Mouse (Mus musculus) CH12.LX (cell line): ENCODE measurements around the gene 9930022D16Rik. TPM values are rescaled to one million over a fixed set of nuclear protein-coding genes. Genes with fewer than 3 reads are reported as not detected.
A peak's percentile ranks its signal among the peaks of the same experiment; 100 is the strongest.

ENCODE experiments used
- DNase-seq: peaks from one replicate; pipeline ENCODE4 v3.0.0-alpha.2; 2013; ENCODE audit errors: extremely low read depth
- H3K27ac ChIP-seq: 2 replicates; pipeline ENCODE4 v1.5.1; 2012; ENCODE audit warnings: low read depth, mild to moderate bottlenecking, control low read depth, moderate library complexity; ENCODE audit not compliant: insufficient read depth
- H3K27me3 ChIP-seq: replicated peaks from 2 replicates; pipeline ENCODE3; 2012; ENCODE audit warnings: inconsistent platforms
- H3K36me3 ChIP-seq, 2 experiments: replicated peaks in 1 of 2; 2 replicates each; pipeline versions ENCODE3 to v1.6.1; 2012; ENCODE audit warnings: inconsistent platforms in 1 of 2, low read length in 1 of 2, mild to moderate bottlenecking in 1 of 2, mixed read lengths in 1 of 2, moderate library complexity in 1 of 2; ENCODE audit not compliant: control insufficient read depth in 1 of 2, insufficient read depth in 1 of 2
- H3K4me1 ChIP-seq, 2 experiments: 2 replicates each; pipeline ENCODE4 v1.6.1; 2012; ENCODE audit warnings: inconsistent platforms in 1 of 2, moderate library complexity in 1 of 2; ENCODE audit not compliant: insufficient read depth in 2 of 2, control insufficient read depth in 1 of 2
- H3K4me2 ChIP-seq: 2 replicates; pipeline ENCODE4 v1.6.1; 2012; ENCODE audit warnings: low read depth, mild to moderate bottlenecking, control low read depth; ENCODE audit not compliant: poor library complexity, insufficient read depth, severe bottlenecking
- H3K4me3 ChIP-seq, 3 experiments: fragments of 150-350 bp in 1 of 3; sonication (generic) in 1 of 3; replicated peaks in 1 of 3; 2 replicates each; pipeline versions ENCODE3 to v1.5.1; 2011 to 2012; ENCODE audit warnings: low read depth in 2 of 3, low read length in 2 of 3, mild to moderate bottlenecking in 2 of 3, moderate library complexity in 2 of 3, control low read depth in 1 of 3, improper control_type of control experiment in 1 of 3, inconsistent platforms in 1 of 3, mixed read lengths in 1 of 3; ENCODE audit not compliant: poor library complexity in 1 of 3
- H3K79me2 ChIP-seq: replicated peaks from 2 replicates; pipeline ENCODE4 v1.6.1; 2012; ENCODE audit warnings: mild to moderate bottlenecking, moderate library complexity; ENCODE audit not compliant: control insufficient read depth, poor library complexity, insufficient read depth, severe bottlenecking; ENCODE audit errors: extremely low read depth
- H3K9ac ChIP-seq: 2 replicates; pipeline ENCODE4 v1.6.1; 2012; ENCODE audit warnings: low read depth, mild to moderate bottlenecking, control low read depth, moderate library complexity; ENCODE audit not compliant: insufficient read depth
- H3K9me3 ChIP-seq: replicated peaks from 2 replicates; pipeline ENCODE3; 2012; ENCODE audit warnings: low read length, inconsistent platforms, mixed read lengths
- CHD1 ChIP-seq: IDR thresholded peaks from 2 replicates; pipeline ENCODE4 v1.6.1; 2012; ENCODE audit warnings: low read depth, low read length, improper control_type of control experiment, inconsistent platforms
- CHD2 ChIP-seq: IDR thresholded peaks from 2 replicates; pipeline ENCODE4 v1.6.1; 2011; ENCODE audit warnings: low read length, improper control_type of control experiment
- CTCF ChIP-seq, 2 experiments: IDR thresholded peaks in 1 of 2; conservative IDR thresholded peaks in 1 of 2; 2 replicates each; pipeline ENCODE4 v1.5.1; 2011 to 2012; ENCODE audit warnings: low read depth in 2 of 2, low read length in 2 of 2, improper control_type of control experiment in 1 of 2, inconsistent platforms in 1 of 2, mild to moderate bottlenecking in 1 of 2, moderate library complexity in 1 of 2
- E2F4 ChIP-seq: IDR thresholded peaks from 2 replicates; pipeline ENCODE4 v1.6.1; 2011; ENCODE audit warnings: low read depth, low read length, improper control_type of control experiment; ENCODE audit not compliant: insufficient replicate concordance
- EP300 ChIP-seq: IDR thresholded peaks from 2 replicates; pipeline ENCODE4 v1.6.1; 2011; ENCODE audit warnings: low read length, improper control_type of control experiment
- GABPA ChIP-seq: IDR thresholded peaks from 2 replicates; pipeline ENCODE4 v1.6.1; 2012; ENCODE audit warnings: low read depth, low read length, improper control_type of control experiment, inconsistent platforms; ENCODE audit not compliant: insufficient replicate concordance
- IRF4 ChIP-seq: IDR thresholded peaks from 2 replicates; pipeline ENCODE4 v1.6.1; 2014; ENCODE audit warnings: low read depth, mild to moderate bottlenecking, inconsistent platforms, low read length, improper control_type of control experiment
- JUND ChIP-seq: conservative IDR thresholded peaks from 2 replicates; pipeline ENCODE4 v1.6.1; 2011; ENCODE audit warnings: low read depth, low read length, improper control_type of control experiment
- MAFK ChIP-seq: IDR thresholded peaks from 2 replicates; pipeline ENCODE4 v1.6.1; 2011; ENCODE audit warnings: low read length, improper control_type of control experiment; ENCODE audit not compliant: insufficient replicate concordance
- MEF2A ChIP-seq: IDR thresholded peaks from 2 replicates; pipeline ENCODE4 v1.6.1; 2014; ENCODE audit warnings: low read depth, mild to moderate bottlenecking, inconsistent platforms, low read length, improper control_type of control experiment, borderline replicate concordance
- MXI1 ChIP-seq: IDR thresholded peaks from 2 replicates; pipeline ENCODE4 v1.6.1; 2011; ENCODE audit warnings: mild to moderate bottlenecking, low read depth, low read length, improper control_type of control experiment
- MYC ChIP-seq: IDR thresholded peaks from 2 replicates; pipeline ENCODE4 v1.6.1; 2011; ENCODE audit warnings: low read depth, mild to moderate bottlenecking, improper control_type of control experiment, low read length
- NELFE ChIP-seq: IDR thresholded peaks from 2 replicates; pipeline ENCODE4 v1.6.1; 2011; ENCODE audit warnings: low read depth, low read length, improper control_type of control experiment
- PAX5 ChIP-seq: IDR thresholded peaks from 2 replicates; pipeline ENCODE4 v1.6.1; 2012; ENCODE audit warnings: low read length, inconsistent platforms, mixed read lengths
- POLR2AphosphoS2 ChIP-seq: IDR thresholded peaks from 2 replicates; pipeline ENCODE4 v1.6.1; 2011; ENCODE audit warnings: low read depth, low read length, improper control_type of control experiment
- RCOR1 ChIP-seq: conservative IDR thresholded peaks from 2 replicates; pipeline ENCODE4 v1.6.1; 2012; ENCODE audit warnings: low read depth, mild to moderate bottlenecking, inconsistent platforms, low read length, improper control_type of control experiment
- SIN3A ChIP-seq: IDR thresholded peaks from 2 replicates; pipeline ENCODE4 v1.6.1; 2012; ENCODE audit warnings: low read length, improper control_type of control experiment, inconsistent platforms
- TBP ChIP-seq: conservative IDR thresholded peaks from 2 replicates; pipeline ENCODE4 v1.6.1; 2011; ENCODE audit warnings: low read depth, low read length, improper control_type of control experiment
- TCF12 ChIP-seq: IDR thresholded peaks from 2 replicates; pipeline ENCODE4 v1.6.1; 2014; ENCODE audit warnings: low read depth, mild to moderate bottlenecking, inconsistent platforms, low read length, improper control_type of control experiment
- USF1 ChIP-seq: IDR thresholded peaks from 2 replicates; pipeline ENCODE4 v1.6.1; 2014; ENCODE audit warnings: low read depth, mild to moderate bottlenecking, inconsistent platforms, low read length, improper control_type of control experiment
- ZKSCAN1 ChIP-seq: IDR thresholded peaks from 2 replicates; pipeline ENCODE4 v1.6.1; 2012; ENCODE audit warnings: low read depth, inconsistent platforms, low read length, improper control_type of control experiment, borderline replicate concordance
- dilution Hi-C: fragments of 300-500 bp; cut with MboI; formaldehyde crosslinking; loops from 2 replicates; pipeline ENCODE4 v1.14.3; 2020; ENCODE audit warnings: low sequenced_read_pairs; ENCODE audit not compliant: extremely low pct_unique_long_range_greater_than_20kb, extremely low pct_ligation_motif_present
- in situ Hi-C: fragments of 300-500 bp; cut with MboI; formaldehyde crosslinking; loops from 3 replicates; pipeline ENCODE4 v1.14.3; 2019; ENCODE audit warnings: low sequenced_read_pairs, low pct_ligation_motif_present, low pct_unique_long_range_greater_than_20kb, mixed read lengths
- polyA plus RNA-seq: library from polyadenylated mRNA; unstranded; fragments of >175 nt; gene quantifications from 2 replicates; pipeline ENCODE4 v1.2.1, GENCODE M21; 2012; ENCODE audit warnings: low read depth; ENCODE audit not compliant: insufficient read length
- total RNA-seq, 2 experiments: library from RNA; depleted of rRNA; stranded (reverse); fragments of 300-350 nt in 1 of 2; fragments of >200 nt in 1 of 2; gene quantifications; 2 replicates each; pipeline ENCODE4 v1.2.3; 2012 to 2014

9930022D16Rik gene
- total and polyA plus RNA-seq, 3 experiments = 0.08 TPM; not detected in 1

GRCm38 (mm10) chr11:109425392-109426271 lies 11.9 kb downstream of the 9930022D16Rik start, which contains the start of gene Amz2 (continued):
- peak; percentile 80 for TF ChIP-seq MYC
- no peak for TF ChIP-seq CHD1
- peak; percentile 98 for TF ChIP-seq IRF4
- TF ChIP-seq NELFE = peak; percentile 51
- TF ChIP-seq ZKSCAN1 = no peak; the same call in 1 of the 2 replicates
- TF ChIP-seq JUND = peak; percentile 82
- TF ChIP-seq RCOR1 = peak; percentile 99
- peak; percentile 99 for TF ChIP-seq TCF12
- TF ChIP-seq E2F4 = peak; percentile 33; the same call in 1 of the 2 replicates
- TF ChIP-seq TBP = no peak; the same call in 1 of the 2 replicates
- TF ChIP-seq CHD2 = peak; percentile 84
- TF ChIP-seq EP300 = peak; percentile 95
- TF ChIP-seq PAX5 = no peak
- TF ChIP-seq MEF2A = peak; percentile 96
- TF ChIP-seq POLR2AphosphoS2 = no peak
- TF ChIP-seq MAFK = peak; percentile 95
- no peak; the same call in 1 of the 2 replicates for TF ChIP-seq GABPA
- peak; percentile 80 for TF ChIP-seq SIN3A
- peak; percentile 18; the same call in 1 of the 2 replicates for TF ChIP-seq USF1

DNA sequence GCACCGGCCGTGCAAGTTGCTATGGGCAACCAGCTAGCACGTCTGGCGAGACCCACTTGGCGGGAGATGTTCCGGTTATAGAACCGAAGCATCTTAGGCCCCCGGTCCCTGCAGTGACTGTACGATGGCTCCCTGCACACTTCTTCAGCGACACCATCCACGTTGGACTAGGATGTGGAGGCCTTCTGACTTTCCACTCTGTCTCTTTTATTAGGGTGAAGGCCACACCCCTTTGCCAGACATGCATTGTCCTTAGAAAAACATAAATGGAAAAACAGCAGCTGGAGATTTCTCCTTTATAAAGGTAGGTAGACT lies 12.5 kb downstream of the 9930022D16Rik start:
- dilution Hi-C loops = no loop called here
- peak overlapping the region; percentile 57 to 77 (median 70) for H3K4me3 ChIP-seq
- peaks cover 9% of the 10 kb centered on the region for H3K9me3 ChIP-seq
- TF ChIP-seq SIN3A (peak; percentile 16; the same call in 1 of the 2 replicates), TBP (peak; percentile 85), MXI1 (peak; percentile 92), USF1 (no peak), CTCF (conservative IDR thresholded peaks at IDR 0.05 in 1 of 2, IDR thresholded peaks at IDR 0.05 in 1 of 2; ENCODE audit: low read depth in 2 of 2, low read length in 2 of 2) (no peak)
- TF ChIP-seq, all 38 proteins: peak for 3
- in situ Hi-C loops = loop anchor here (5.0 kb wide), 1 partner anchor 94 kb away; no protein-coding TSS in a partner anchor
- Histone ChIP-seq H3K27me3 (no peaks in the 10 kb centered on the region), H3K4me1 (peaks cover 15 to 36% of the 10 kb centered on the region in 2 experiments), H3K36me3 (peaks cover 16 to 22% of the 10 kb centered on the region in 2 experiments), H3K4me2 (peak overlapping the region; percentile 89; the same call in 1 of the 2 replicates), H3K9ac (peak overlapping the region; percentile 76), H3K27ac (peak overlapping the region; percentile 82), H3K79me2 (no peaks in the 10 kb centered on the region; the same call in 1 of the 2 replicates)
- DNase-seq = no peak
